Mouse (Mus musculus): ENCODE measurements around the gene Mgea5. TPM values are rescaled to one million over a fixed set of nuclear protein-coding genes. Genes with fewer than 3 reads are reported as not detected.

The Mgea5 gene
- polyA plus RNA-seq, 2 experiments: 59.0 to 85.3 TPM

GRCm38 (mm10) chr19:45789888-45790874 is 6.5 kb upstream of the Mgea5 start:
- Histone ChIP-seq H3K27me3 (ENCODE audit: control insufficient read depth, insufficient read depth, low read length) (no peaks in the 10 kb centered on the region), H3K9me3 (ENCODE audit: control insufficient read depth, low read length) (no peaks in the 10 kb centered on the region), H3K9ac (ENCODE audit: low read depth, low read length, severe bottlenecking) (no peak overlapping the region), H3K4me3 (replicated peaks; ENCODE audit: low read length) (no peak overlapping the region), H3K36me3 (ENCODE audit: control insufficient read depth, insufficient read depth, low read length) (no peaks in the 10 kb centered on the region), H3K27ac (replicated peaks; ENCODE audit: low read depth, low read length) (no peak overlapping the region), H3K4me1 (ENCODE audit: control insufficient read depth, insufficient read depth, low read length) (no peaks in the 10 kb centered on the region), H3K4me2 (replicated peaks; ENCODE audit: low read depth, low read length, severe bottlenecking) (no peak overlapping the region)
- TF ChIP-seq POLR2A (IDR thresholded peaks at IDR 0.05; ENCODE audit: borderline replicate concordance, extremely low read depth, insufficient read depth, insufficient read length): no peak
- no peak for ATAC-seq (ENCODE audit: low FRiP score, low read depth)
- DNase-seq (ENCODE audit: low spot score): no peak
- 78% methylated on average over 13 of the region's 13 CpGs for WGBS

GRCm38 (mm10) chr19:45789365-45789764 is 5.7 kb upstream of the Mgea5 start:
- H3K36me3 ChIP-seq (ENCODE audit: control insufficient read depth, insufficient read depth, low read length): no peaks in the 10 kb centered on the region
- 54% methylated on average over 7 of the region's 7 CpGs for WGBS
- TF ChIP-seq POLR2A (IDR thresholded peaks at IDR 0.05; ENCODE audit: borderline replicate concordance, extremely low read depth, insufficient read depth, insufficient read length): no peak
- H3K27me3 ChIP-seq (ENCODE audit: control insufficient read depth, insufficient read depth, low read length): no peaks in the 10 kb centered on the region
- ATAC-seq (ENCODE audit: low FRiP score, low read depth) (no peak), DNase-seq (ENCODE audit: low spot score) (no peak)
- no peaks in the 10 kb centered on the region for H3K4me1 ChIP-seq (ENCODE audit: control insufficient read depth, insufficient read depth, low read length)
- no peaks in the 10 kb centered on the region for H3K9me3 ChIP-seq (ENCODE audit: control insufficient read depth, low read length)
- no peak overlapping the region for H3K27ac ChIP-seq (replicated peaks; ENCODE audit: low read depth, low read length)
- no peak overlapping the region for H3K4me2 ChIP-seq (replicated peaks; ENCODE audit: low read depth, low read length, severe bottlenecking)
- H3K9ac ChIP-seq (ENCODE audit: low read depth, low read length, severe bottlenecking): no peak overlapping the region
- H3K4me3 ChIP-seq (replicated peaks; ENCODE audit: low read length): no peak overlapping the region

- TF ChIP-seq POLR2A (IDR thresholded peaks at IDR 0.05; ENCODE audit: borderline replicate concordance, extremely low read depth, insufficient read depth, insufficient read length): no peak
- peak; percentile 40 for DNase-seq (ENCODE audit: low spot score)
- H3K4me1 ChIP-seq (ENCODE audit: control insufficient read depth, insufficient read depth, low read length): 0 out of 2 replicates have a peak, but pooled peaks cover 3% of the 10 kb centered on the region
Observed at GRCm38 (mm10) chr19:45788337-45788736, 4.7 kb upstream of the Mgea5 start.

GRCm38 (mm10) chr19:45787450-45787849 is 3.8 kb upstream of the Mgea5 start:
- no peaks in the 10 kb centered on the region for H3K27me3 ChIP-seq (ENCODE audit: control insufficient read depth, insufficient read depth, low read length)
- no peaks in the 10 kb centered on the region for H3K36me3 ChIP-seq (ENCODE audit: control insufficient read depth, insufficient read depth, low read length)
- no peak overlapping the region for H3K4me2 ChIP-seq (replicated peaks; ENCODE audit: low read depth, low read length, severe bottlenecking)
- WGBS: 74% methylated on average over 3 of the region's 3 CpGs
- H3K4me1 ChIP-seq (ENCODE audit: control insufficient read depth, insufficient read depth, low read length): 0 out of 2 replicates have a peak, but pooled peaks cover 3% of the 10 kb centered on the region
- H3K9me3 ChIP-seq (ENCODE audit: control insufficient read depth, low read length): no peaks in the 10 kb centered on the region
- no peak for DNase-seq (ENCODE audit: low spot score)
- no peak overlapping the region for H3K9ac ChIP-seq (ENCODE audit: low read depth, low read length, severe bottlenecking)
- no peak overlapping the region for H3K4me3 ChIP-seq (replicated peaks; ENCODE audit: low read length)
- H3K27ac ChIP-seq (replicated peaks; ENCODE audit: low read depth, low read length): no peak overlapping the region
- ATAC-seq (ENCODE audit: low FRiP score, low read depth): no peak
- TF ChIP-seq POLR2A (IDR thresholded peaks at IDR 0.05; ENCODE audit: borderline replicate concordance, extremely low read depth, insufficient read depth, insufficient read length): no peak

More at GRCm38 (mm10) chr19:45788337-45788736, 4.7 kb upstream of the Mgea5 start:
- H3K36me3 ChIP-seq (ENCODE audit: control insufficient read depth, insufficient read depth, low read length): no peaks in the 10 kb centered on the region
- no peak for ATAC-seq (ENCODE audit: low FRiP score, low read depth)
- H3K4me3 ChIP-seq (replicated peaks; ENCODE audit: low read length): no peak overlapping the region
- no peaks in the 10 kb centered on the region for H3K27me3 ChIP-seq (ENCODE audit: control insufficient read depth, insufficient read depth, low read length)
- H3K27ac ChIP-seq (replicated peaks; ENCODE audit: low read depth, low read length): no peak overlapping the region
- no peaks in the 10 kb centered on the region for H3K9me3 ChIP-seq (ENCODE audit: control insufficient read depth, low read length)
- 47% methylated on average over 4 of the region's 4 CpGs for WGBS
- H3K4me2 ChIP-seq (replicated peaks; ENCODE audit: low read depth, low read length, severe bottlenecking): no peak overlapping the region
- H3K9ac ChIP-seq (ENCODE audit: low read depth, low read length, severe bottlenecking): no peak overlapping the region

GRCm38 (mm10) chr19:45785470-45785869 is 1.8 kb upstream of the Mgea5 start:
- WGBS: 69% methylated on average over 3 of the region's 3 CpGs
- DNase-seq (ENCODE audit: low spot score) (no peak), ATAC-seq (ENCODE audit: low FRiP score, low read depth) (no peak)
- Histone ChIP-seq H3K36me3 (ENCODE audit: control insufficient read depth, insufficient read depth, low read length) (peaks cover 8% of the 10 kb centered on the region; the same call in 1 of the 2 replicates), H3K4me3 (replicated peaks; ENCODE audit: low read length) (no peak overlapping the region), H3K4me1 (ENCODE audit: control insufficient read depth, insufficient read depth, low read length) (peaks cover 20% of the 10 kb centered on the region), H3K9ac (ENCODE audit: low read depth, low read length, severe bottlenecking) (no peak overlapping the region), H3K9me3 (ENCODE audit: control insufficient read depth, low read length) (no peaks in the 10 kb centered on the region), H3K27ac (replicated peaks; ENCODE audit: low read depth, low read length) (no peak overlapping the region), H3K4me2 (replicated peaks; ENCODE audit: low read depth, low read length, severe bottlenecking) (no peak overlapping the region), H3K27me3 (ENCODE audit: control insufficient read depth, insufficient read depth, low read length) (no peaks in the 10 kb centered on the region)
- TF ChIP-seq POLR2A (IDR thresholded peaks at IDR 0.05; ENCODE audit: borderline replicate concordance, extremely low read depth, insufficient read depth, insufficient read length): no peak

Data from limb, embryonic 14.5 days (tissue).